Mouse (Mus musculus): ENCODE results near the gene Stk17b.

DNA sequence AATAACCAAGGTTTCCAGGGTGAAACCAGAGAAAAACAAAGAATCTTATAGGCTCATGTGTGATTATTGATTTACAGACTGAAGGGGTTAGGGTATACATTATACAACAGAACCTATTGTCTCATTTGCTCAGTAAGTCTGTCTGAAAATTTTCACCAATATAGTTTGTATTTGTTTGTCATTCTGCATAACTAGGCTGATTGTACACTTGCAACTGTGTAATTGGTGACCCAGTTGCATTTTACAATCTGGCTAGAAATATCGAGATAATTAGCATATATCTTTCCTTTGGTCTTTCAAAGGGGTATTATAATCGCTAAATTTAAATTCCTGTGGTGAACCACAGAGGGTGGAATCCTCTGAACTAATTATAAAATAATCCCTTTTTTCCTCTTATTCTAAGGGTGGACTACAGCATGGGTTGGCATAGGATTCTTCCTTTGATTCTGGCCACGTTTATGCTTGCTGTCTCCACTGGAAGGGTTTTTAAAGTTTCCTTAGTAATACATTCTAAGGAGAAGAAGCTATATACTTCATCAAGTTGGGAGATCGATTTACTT lies 44.2 kb downstream of the Stk17b start:
- no peak for TF ChIP-seq CTCF (conservative IDR thresholded peaks at IDR 0.05; ENCODE audit: low read length)
- TF ChIP-seq POU5F1 (IDR thresholded peaks at IDR 0.05; ENCODE audit: borderline replicate concordance, low read length): no peak
- no peak for TF ChIP-seq NANOG (IDR thresholded peaks at IDR 0.05; ENCODE audit: borderline replicate concordance, low read length)

Measured in E14TG2a.4 (cell line).